Mouse (Mus musculus): ENCODE measurements around the gene Fcgrt. TPM values are rescaled to one million over a fixed set of nuclear protein-coding genes. Genes with fewer than 3 reads are reported as not detected.

Gene Fcgrt
- polyA plus RNA-seq, 1 experiment from 2014 or later, result 17.7 TPM

DNA sequence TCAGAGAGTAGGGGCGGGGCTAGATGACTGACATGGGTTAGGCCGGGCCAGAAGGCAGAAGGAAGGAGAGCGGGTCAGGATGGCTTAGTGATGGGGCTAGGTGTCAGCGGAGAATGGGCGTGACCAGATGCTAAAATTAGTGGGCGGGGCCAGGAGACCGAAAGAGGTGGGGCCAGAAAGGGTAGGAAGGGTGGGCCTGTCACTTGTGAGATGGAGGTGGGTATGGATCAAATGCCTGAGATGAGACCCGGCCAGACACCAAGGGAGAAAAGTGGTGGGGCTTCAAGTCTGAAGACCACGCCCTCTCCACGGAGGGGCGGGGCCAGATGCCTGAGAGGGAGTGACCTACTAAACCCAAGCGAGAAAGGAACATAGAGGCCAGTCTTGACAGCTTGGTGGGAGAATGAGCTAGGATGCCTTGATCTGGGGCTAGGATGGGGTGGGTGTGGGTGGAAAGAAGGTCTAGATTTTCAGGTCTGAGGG lies 30.9 kb upstream of the Fcgrt start:
- no peak overlapping the region for H3K4me2 ChIP-seq (ENCODE audit: low read length)
- no peaks in the 10 kb centered on the region for H3K36me3 ChIP-seq (ENCODE audit: control insufficient read depth, insufficient read depth)
- no peak for ATAC-seq
- H3K27ac ChIP-seq (ENCODE audit: low read length), result no peak overlapping the region
- WGBS, result 6% methylated on average over 12 of the region's 12 CpGs
- peaks cover 2% of the 10 kb centered on the region; the same call in 1 of the 2 replicates for H3K27me3 ChIP-seq (replicated peaks; ENCODE audit: control insufficient read depth, insufficient read depth, low read length)
- H3K9me3 ChIP-seq (ENCODE audit: control insufficient read depth, low read length), result no peaks in the 10 kb centered on the region
- peaks cover 13% of the 10 kb centered on the region for H3K4me1 ChIP-seq (replicated peaks; ENCODE audit: control insufficient read depth, insufficient read depth, low read length)
- no peak overlapping the region for H3K4me3 ChIP-seq (replicated peaks; ENCODE audit: low read length)
- no peak overlapping the region for H3K9ac ChIP-seq (replicated peaks; ENCODE audit: low read depth, low read length)

DNA sequence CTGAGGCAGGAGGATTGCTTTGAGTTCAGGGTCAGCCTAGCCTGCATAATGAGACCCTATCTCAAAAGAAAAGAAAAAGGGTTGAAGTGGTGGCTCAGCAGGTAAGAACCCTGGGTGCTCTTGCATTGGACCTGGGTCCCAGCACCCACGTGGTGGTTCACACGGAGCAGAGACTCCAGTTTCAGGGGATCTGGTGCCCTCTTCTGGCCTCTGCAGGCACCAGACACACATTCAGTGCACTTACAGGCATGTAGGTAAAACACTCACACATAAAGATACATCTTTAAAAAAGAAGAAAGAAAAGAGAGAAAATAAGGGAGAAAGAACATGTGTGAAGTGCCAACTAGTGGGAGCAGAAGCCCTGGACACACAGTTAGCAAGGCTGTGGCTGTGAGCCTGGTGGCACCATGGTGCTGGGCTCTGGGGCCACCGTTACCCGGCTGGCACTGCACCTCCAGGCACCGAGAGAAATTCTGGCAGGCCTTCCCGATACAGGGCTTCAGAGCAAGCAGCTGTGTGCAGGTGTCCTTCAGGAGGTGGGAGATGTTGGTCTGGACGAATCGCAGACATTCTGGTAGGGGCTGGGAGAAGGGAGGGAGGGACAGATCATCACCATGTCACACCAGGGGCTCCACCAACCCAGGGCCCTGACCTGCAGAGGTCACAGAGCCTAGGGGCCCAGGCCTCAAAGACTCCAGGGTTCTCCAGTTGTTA lies 30.0 kb upstream of the Fcgrt start:
- H3K9ac ChIP-seq (replicated peaks; ENCODE audit: low read depth, low read length), result no peak overlapping the region
- peaks cover 17% of the 10 kb centered on the region for H3K4me1 ChIP-seq (replicated peaks; ENCODE audit: control insufficient read depth, insufficient read depth, low read length)
- WGBS, result 77% methylated on average over 8 of the region's 8 CpGs
- H3K4me2 ChIP-seq (ENCODE audit: low read length), result no peak overlapping the region
- no peaks in the 10 kb centered on the region for H3K36me3 ChIP-seq (ENCODE audit: control insufficient read depth, insufficient read depth)
- H3K27me3 ChIP-seq (replicated peaks; ENCODE audit: control insufficient read depth, insufficient read depth, low read length), result peaks cover 2% of the 10 kb centered on the region; the same call in 1 of the 2 replicates
- H3K9me3 ChIP-seq (ENCODE audit: control insufficient read depth, low read length), result no peaks in the 10 kb centered on the region
- no peak overlapping the region for H3K4me3 ChIP-seq (replicated peaks; ENCODE audit: low read length)
- no peak overlapping the region for H3K27ac ChIP-seq (ENCODE audit: low read length)
- ATAC-seq, result no peak

DNA sequence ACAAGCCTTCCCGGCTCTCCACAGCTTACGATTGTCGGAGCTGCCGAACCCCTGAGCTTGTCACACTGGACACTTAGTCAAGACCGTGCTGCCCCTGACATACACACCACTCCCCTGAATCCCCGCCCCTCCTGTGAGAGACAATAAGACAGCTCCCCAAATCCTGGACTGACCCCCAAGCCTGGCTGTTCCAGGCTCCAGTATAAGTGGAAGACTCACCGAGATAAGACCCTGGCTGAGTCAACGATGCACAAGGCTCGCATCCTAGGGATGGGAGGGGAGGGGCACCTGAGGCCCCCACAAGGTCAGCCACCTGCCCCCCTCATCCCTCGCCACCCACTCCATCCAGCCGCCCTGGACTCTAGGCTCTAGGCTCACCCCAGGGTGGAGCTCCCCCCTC lies 28.2 kb upstream of the Fcgrt start:
- H3K9ac ChIP-seq (replicated peaks; ENCODE audit: low read depth, low read length), result no peak overlapping the region
- ATAC-seq, result no peak
- H3K9me3 ChIP-seq (ENCODE audit: control insufficient read depth, low read length), result no peaks in the 10 kb centered on the region
- no peak overlapping the region for H3K27ac ChIP-seq (ENCODE audit: low read length)
- peaks cover 2% of the 10 kb centered on the region; the same call in 1 of the 2 replicates for H3K27me3 ChIP-seq (replicated peaks; ENCODE audit: control insufficient read depth, insufficient read depth, low read length)
- 77% methylated on average over 11 of the region's 11 CpGs for WGBS
- H3K4me3 ChIP-seq (replicated peaks; ENCODE audit: low read length), result no peak overlapping the region
- H3K4me1 ChIP-seq (replicated peaks; ENCODE audit: control insufficient read depth, insufficient read depth, low read length), result peaks cover 27% of the 10 kb centered on the region
- H3K36me3 ChIP-seq (ENCODE audit: control insufficient read depth, insufficient read depth), result peaks cover under 1% of the 10 kb centered on the region; the same call in 1 of the 2 replicates
- H3K4me2 ChIP-seq (ENCODE audit: low read length), result no peak overlapping the region

- Histone ChIP-seq H3K27me3 (replicated peaks; ENCODE audit: control insufficient read depth, insufficient read depth, low read length) (peaks cover 2% of the 10 kb centered on the region; the same call in 1 of the 2 replicates), H3K36me3 (ENCODE audit: control insufficient read depth, insufficient read depth) (peaks cover 15% of the 10 kb centered on the region), H3K27ac (ENCODE audit: low read length) (peak overlapping the region; percentile 96), H3K4me3 (replicated peaks; ENCODE audit: low read length) (peak overlapping the region; percentile 63), H3K4me1 (replicated peaks; ENCODE audit: control insufficient read depth, insufficient read depth, low read length) (peaks cover 26% of the 10 kb centered on the region), H3K9me3 (ENCODE audit: control insufficient read depth, low read length) (no peaks in the 10 kb centered on the region), H3K4me2 (ENCODE audit: low read length) (peak overlapping the region; percentile 80), H3K9ac (replicated peaks; ENCODE audit: low read depth, low read length) (peak overlapping the region; percentile 88)
- ATAC-seq, result no peak
- WGBS, result 66% methylated on average over 15 of the region's 15 CpGs
Observed at GRCm38 (mm10) chr7:45129776-45130512, 26.3 kb upstream of the Fcgrt start.

DNA sequence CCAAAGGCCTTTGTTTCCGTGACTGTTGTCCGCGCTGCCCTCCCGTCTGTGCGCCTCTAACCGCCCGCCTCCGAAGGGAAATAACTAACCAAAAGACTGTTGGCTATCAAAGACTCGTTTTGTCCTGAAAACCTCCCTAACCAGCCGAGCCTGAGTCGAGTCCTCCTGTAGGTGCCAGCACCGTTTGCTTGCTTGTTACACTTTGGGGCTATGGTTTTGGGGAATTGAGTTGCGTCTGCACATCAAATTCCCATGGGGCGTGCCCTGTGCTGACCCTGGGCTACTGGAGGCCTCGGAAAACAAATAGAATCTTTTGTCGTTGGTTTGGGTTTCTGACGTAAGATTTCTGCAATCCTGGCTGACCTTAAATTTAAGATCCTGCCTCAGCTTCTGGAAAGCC lies 25.7 kb upstream of the Fcgrt start:
- Histone ChIP-seq H3K9me3 (ENCODE audit: control insufficient read depth, low read length) (no peaks in the 10 kb centered on the region), H3K9ac (replicated peaks; ENCODE audit: low read depth, low read length) (peak overlapping the region; percentile 88), H3K27ac (ENCODE audit: low read length) (peak overlapping the region; percentile 96), H3K4me3 (replicated peaks; ENCODE audit: low read length) (peak overlapping the region; percentile 63), H3K36me3 (ENCODE audit: control insufficient read depth, insufficient read depth) (peaks cover 15% of the 10 kb centered on the region), H3K4me2 (ENCODE audit: low read length) (peak overlapping the region; percentile 80), H3K4me1 (replicated peaks; ENCODE audit: control insufficient read depth, insufficient read depth, low read length) (peaks cover 31% of the 10 kb centered on the region), H3K27me3 (replicated peaks; ENCODE audit: control insufficient read depth, insufficient read depth, low read length) (no peaks in the 10 kb centered on the region)
- WGBS, result 1% methylated on average over 17 of the region's 17 CpGs
- no peak for ATAC-seq

DNA sequence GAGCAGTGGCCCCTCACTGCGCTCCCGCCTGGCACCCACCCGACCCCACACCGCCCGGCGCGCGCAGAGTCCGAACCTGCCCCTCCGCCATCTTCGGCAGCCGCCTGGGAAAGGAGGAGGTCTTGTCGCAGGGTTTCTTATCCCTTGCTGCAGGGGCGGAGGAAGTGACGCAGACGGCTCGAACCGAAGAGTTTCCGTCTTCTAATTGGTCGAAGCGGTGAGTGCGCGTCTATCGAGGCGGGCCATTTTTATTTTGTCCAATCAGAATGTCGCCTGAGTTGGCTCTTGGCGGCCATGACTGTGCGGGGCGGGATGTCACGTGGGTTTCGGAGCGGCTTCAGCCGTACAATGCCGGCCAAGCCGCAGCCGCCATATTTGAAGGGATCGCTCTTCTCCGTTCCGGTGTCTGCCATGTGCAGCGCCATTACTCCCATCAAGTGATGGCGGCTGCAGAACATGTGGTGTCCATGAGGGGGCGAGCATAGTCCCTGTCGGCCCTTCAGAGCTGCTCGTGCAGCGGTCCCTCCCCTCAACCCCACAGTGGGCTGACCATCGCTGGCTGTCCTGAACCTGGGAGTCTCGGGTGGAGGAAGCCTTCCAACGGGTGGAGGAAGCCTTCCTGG lies 25.1 kb upstream of the Fcgrt start, which contains the start of gene Rpl13a:
Gene Rpl13a (minus strand): TSS at position 138 of the 623 bp plus-strand sequence.
- peak within 1 kb of the TSS; percentile 83 for H3K4me2 ChIP-seq (ENCODE audit: low read length)

GRCm38 (mm10) chr7:45127700-45128224 lies 24.1 kb upstream of the Fcgrt start:
- Histone ChIP-seq H3K4me3 (replicated peaks; ENCODE audit: low read length) (peak overlapping the region; percentile 87), H3K9ac (replicated peaks; ENCODE audit: low read depth, low read length) (peak overlapping the region; percentile 100), H3K9me3 (ENCODE audit: control insufficient read depth, low read length) (no peaks in the 10 kb centered on the region), H3K27me3 (replicated peaks; ENCODE audit: control insufficient read depth, insufficient read depth, low read length) (no peaks in the 10 kb centered on the region), H3K27ac (ENCODE audit: low read length) (peak overlapping the region; percentile 86), H3K4me1 (replicated peaks; ENCODE audit: control insufficient read depth, insufficient read depth, low read length) (peaks cover 38% of the 10 kb centered on the region), H3K36me3 (ENCODE audit: control insufficient read depth, insufficient read depth) (peaks cover 15% of the 10 kb centered on the region), H3K4me2 (ENCODE audit: low read length) (peak overlapping the region; percentile 83)
- ATAC-seq, result no peak
- WGBS, result under 1% methylated on average over 6 of the region's 6 CpGs

More for the DNA sequence above, 25.1 kb upstream of the Fcgrt start, which contains the start of gene Rpl13a:
- WGBS, result under 1% methylated on average over 48 of the region's 48 CpGs
- H3K4me3 ChIP-seq (replicated peaks; ENCODE audit: low read length), result peak within 1 kb of the TSS; percentile 87
- H3K36me3 ChIP-seq (ENCODE audit: control insufficient read depth, insufficient read depth), result peaks cover 15% of the 10 kb centered on the region
- H3K4me1 ChIP-seq (replicated peaks; ENCODE audit: control insufficient read depth, insufficient read depth, low read length), result peaks cover 31% of the 10 kb centered on the region
- H3K9ac ChIP-seq (replicated peaks; ENCODE audit: low read depth, low read length), result peak within 1 kb of the TSS; percentile 100
- H3K27ac ChIP-seq (ENCODE audit: low read length), result peak within 1 kb of the TSS; percentile 96
- no peaks in the 10 kb centered on the region for H3K27me3 ChIP-seq (replicated peaks; ENCODE audit: control insufficient read depth, insufficient read depth, low read length)
- peak; percentile 93 for ATAC-seq
- H3K9me3 ChIP-seq (ENCODE audit: control insufficient read depth, low read length), result no peaks in the 10 kb centered on the region

GRCm38 (mm10) chr7:45126844-45127699 lies 23.4 kb upstream of the Fcgrt start:
- 43% methylated on average over 21 of the region's 21 CpGs for WGBS
- H3K4me1 ChIP-seq (replicated peaks; ENCODE audit: control insufficient read depth, insufficient read depth, low read length), result peaks cover 44% of the 10 kb centered on the region
- ATAC-seq, result no peak

More at GRCm38 (mm10) chr7:45126844-45127699, 23.4 kb upstream of the Fcgrt start:
- H3K9me3 ChIP-seq (ENCODE audit: control insufficient read depth, low read length), result no peaks in the 10 kb centered on the region
- H3K9ac ChIP-seq (replicated peaks; ENCODE audit: low read depth, low read length), result peak overlapping the region; percentile 100
- no peaks in the 10 kb centered on the region for H3K27me3 ChIP-seq (replicated peaks; ENCODE audit: control insufficient read depth, insufficient read depth, low read length)
- H3K27ac ChIP-seq (ENCODE audit: low read length), result peak overlapping the region; percentile 35
- peaks cover 16% of the 10 kb centered on the region for H3K36me3 ChIP-seq (ENCODE audit: control insufficient read depth, insufficient read depth)
- peak overlapping the region; percentile 83 for H3K4me2 ChIP-seq (ENCODE audit: low read length)
- peak overlapping the region; percentile 87 for H3K4me3 ChIP-seq (replicated peaks; ENCODE audit: low read length)

Measured in forebrain, embryonic 16.5 days (tissue).